ENCODE assay signal across 8 mouse cellular contexts in genomic region chr2:19064560-19065362, GRCm38 (mm10).
A peak's percentile ranks its signal among the peaks of the same experiment; 100 is the strongest.
DNase-seq lines count a peak whose midpoint lies in the region; ATAC-seq and TF ChIP-seq lines count a peak whose summit lies in the region.

No protein-coding gene starts in this region.

- H3K4me3 ChIP-seq in embryonic facial prominence, embryonic 13.5 days: no peak overlapping the region
- no peak overlapping the region for H3K4me3 ChIP-seq in embryonic facial prominence, embryonic 10.5 days
- no peak overlapping the region for H3K4me3 ChIP-seq in CH12.LX (replicated peaks in 1 of 3; ENCODE audit: low read depth in 2 of 3, low read length in 2 of 3, poor library complexity in 1 of 3)

- H3K27me3 ChIP-seq in embryonic facial prominence, embryonic 13.5 days: no peaks in the 10 kb centered on the region
- no peaks in the 10 kb centered on the region for H3K27me3 ChIP-seq in embryonic facial prominence, embryonic 10.5 days (replicated peaks; ENCODE audit: low read depth, poor library complexity, severe bottlenecking)
- no peaks in the 10 kb centered on the region for H3K27me3 ChIP-seq in CH12.LX (replicated peaks)

- TF ChIP-seq CTCF in CH12.LX (conservative IDR thresholded peaks at IDR 0.05 in 1 of 2, IDR thresholded peaks at IDR 0.05 in 1 of 2; ENCODE audit: low read depth in 2 of 2, low read length in 2 of 2): no peak

- no peak overlapping the region; the same call in 1 of the 2 replicates for H3K27ac ChIP-seq in embryonic facial prominence, embryonic 13.5 days
- no peak overlapping the region for H3K27ac ChIP-seq in embryonic facial prominence, embryonic 10.5 days (replicated peaks)
- no peak overlapping the region for H3K27ac ChIP-seq in CH12.LX (ENCODE audit: insufficient read depth, low read depth)

- no peaks in the 10 kb centered on the region for H3K36me3 ChIP-seq in embryonic facial prominence, embryonic 13.5 days
- H3K36me3 ChIP-seq in embryonic facial prominence, embryonic 10.5 days (replicated peaks): no peaks in the 10 kb centered on the region
- H3K36me3 ChIP-seq in CH12.LX (replicated peaks in 1 of 2; ENCODE audit: control insufficient read depth in 1 of 2, insufficient read depth in 1 of 2, low read length in 1 of 2): no peaks in the 10 kb centered on the region

- dilution Hi-C loops in CH12.LX (cut with MboI; ENCODE audit: extremely low pct_ligation_motif_present, extremely low pct_unique_long_range_greater_than_20kb, low sequenced_read_pairs): no loop called here

- 42% methylated on average over 9 of the region's 9 CpGs for WGBS in embryonic facial prominence, embryonic 13.5 days
- 65% methylated on average over 9 of the region's 9 CpGs for WGBS in embryonic facial prominence, embryonic 10.5 days

- no peak for ATAC-seq in embryonic facial prominence, embryonic 13.5 days (ENCODE audit: insufficient number of reproducible peaks, insufficient read depth, low FRiP score, low TSS enrichment, low read depth)

- DNase-seq in embryonic facial prominence, embryonic 10.5 days (ENCODE audit: low spot score): no peak
- DNase-seq in CH12.LX (ENCODE audit: extremely low read depth): no peak
- DNase-seq in heart, adult 8-10 months (ENCODE audit: low spot score): peak; percentile 63
- peak; percentile 61 to 70 for DNase-seq in layer of hippocampus, postnatal 14 days (ENCODE audit: low spot score in 2 of 2)
- DNase-seq in frontal cortex, postnatal 14 days (ENCODE audit: low spot score in 2 of 2): no peak
- DNase-seq in thymus, adult 18-20 months: no peak
- no peak for DNase-seq in thymus, postnatal 14 days

- H3K4me1 ChIP-seq in embryonic facial prominence, embryonic 13.5 days: peaks cover 8% of the 10 kb centered on the region; the same call in 1 of the 2 replicates
- no peaks in the 10 kb centered on the region for H3K4me1 ChIP-seq in embryonic facial prominence, embryonic 10.5 days
- H3K4me1 ChIP-seq in CH12.LX (ENCODE audit: control insufficient read depth in 1 of 2, insufficient read depth in 2 of 2): peaks cover 11 to 24% of the 10 kb centered on the region in 2 experiments

- TF ChIP-seq RAD21 in CH12.LX (IDR thresholded peaks at IDR 0.05; ENCODE audit: low read depth, low read length): no peak

- H3K4me2 ChIP-seq in embryonic facial prominence, embryonic 13.5 days: 0 out of 2 replicates have a peak overlapping the region, but pooled peaks have one; percentile 2
- H3K4me2 ChIP-seq in CH12.LX (ENCODE audit: insufficient read depth, low read depth, poor library complexity, severe bottlenecking): 0 out of 2 replicates have a peak overlapping the region, but pooled peaks have one; percentile 6

- in situ Hi-C loops in CH12.LX (cut with MboI; ENCODE audit: low pct_ligation_motif_present, low pct_unique_long_range_greater_than_20kb, low sequenced_read_pairs): no loop called here

- H3K9ac ChIP-seq in embryonic facial prominence, embryonic 13.5 days: no peak overlapping the region
- H3K9ac ChIP-seq in CH12.LX (ENCODE audit: insufficient read depth, low read depth): no peak overlapping the region

- no peaks in the 10 kb centered on the region for H3K79me2 ChIP-seq in CH12.LX (replicated peaks; ENCODE audit: control insufficient read depth, extremely low read depth, insufficient read depth, poor library complexity, severe bottlenecking)

- TF ChIP-seq EP300 in CH12.LX (IDR thresholded peaks at IDR 0.05; ENCODE audit: low read length): no peak

- H3K9me3 ChIP-seq in embryonic facial prominence, embryonic 13.5 days: no peaks in the 10 kb centered on the region
- H3K9me3 ChIP-seq in embryonic facial prominence, embryonic 10.5 days: no peaks in the 10 kb centered on the region
- no peaks in the 10 kb centered on the region for H3K9me3 ChIP-seq in CH12.LX (replicated peaks; ENCODE audit: low read length)

- no peak for TF ChIP-seq POLR2A in CH12.LX (IDR thresholded peaks at IDR 0.05; ENCODE audit: low read depth, low read length)

TF ChIP-seq in CH12.LX, 34 proteins besides CTCF, POLR2A, EP300 and RAD21:
- TF ChIP-seq UBTF (IDR thresholded peaks at IDR 0.05; ENCODE audit: low read depth, low read length): no peak
- no peak for TF ChIP-seq MAFK (IDR thresholded peaks at IDR 0.05; ENCODE audit: insufficient replicate concordance, low read length)
- TF ChIP-seq MAX (IDR thresholded peaks at IDR 0.05; ENCODE audit: low read length): no peak
- no peak for TF ChIP-seq PAX5 (IDR thresholded peaks at IDR 0.05; ENCODE audit: low read length)
- no peak for TF ChIP-seq TCF12 (IDR thresholded peaks at IDR 0.05; ENCODE audit: low read depth, low read length)
- no peak for TF ChIP-seq TBP (conservative IDR thresholded peaks at IDR 0.05; ENCODE audit: low read depth, low read length)
- TF ChIP-seq ELF1 (IDR thresholded peaks at IDR 0.05; ENCODE audit: low read depth, low read length): no peak
- TF ChIP-seq MEF2A (IDR thresholded peaks at IDR 0.05; ENCODE audit: borderline replicate concordance, low read depth, low read length): no peak
- TF ChIP-seq E2F4 (IDR thresholded peaks at IDR 0.05; ENCODE audit: insufficient replicate concordance, low read depth, low read length): no peak
- no peak for TF ChIP-seq USF1 (IDR thresholded peaks at IDR 0.05; ENCODE audit: low read depth, low read length)
- no peak for TF ChIP-seq MXI1 (IDR thresholded peaks at IDR 0.05; ENCODE audit: low read depth, low read length)
- TF ChIP-seq MYC (IDR thresholded peaks at IDR 0.05; ENCODE audit: low read depth, low read length): no peak
TF ChIP-seq in CH12.LX: peak in this region for 0.

Comparison
In these comparisons a context has a peak if more than half of its experiments do, and no peak if none do; other contexts are left out.
1. DNase-seq: peak in heart, adult 8-10 months (single experiment) and layer of hippocampus, postnatal 14 days (2 of 2); none in embryonic facial prominence, embryonic 10.5 days (single experiment), CH12.LX (single experiment), frontal cortex, postnatal 14 days (0 of 2), thymus, adult 18-20 months (0 of 2) and thymus, postnatal 14 days (single experiment).